Mouse (Mus musculus) testis, adult 2 months (tissue): ENCODE measurements at regions not wholly inside any gene's neighbourhood (a gene's known extent, or its start where the extent isn't known, plus 50 kb on each side); places are given as distances from the start of the nearest gene placed in this dataset.

Source experiments
- H3K27ac ChIP-seq: fragments of 200-500 bp; 2 replicates; pipeline ENCODE4 v1.5.1; 2012; ENCODE audit warnings: low read depth, low read length; ENCODE audit not compliant: control insufficient read depth, insufficient read depth
- H3K27me3 ChIP-seq: fragments of 200-500 bp; 2 replicates; pipeline ENCODE4 v1.6.1; 2012; ENCODE audit warnings: mild to moderate bottlenecking, low read length, moderate library complexity; ENCODE audit not compliant: control insufficient read depth, insufficient read depth
- H3K36me3 ChIP-seq: fragments of 200-500 bp; 2 replicates; pipeline ENCODE4 v1.6.1; 2012; ENCODE audit warnings: mild to moderate bottlenecking, low read length; ENCODE audit not compliant: control insufficient read depth, insufficient read depth
- H3K4me1 ChIP-seq: fragments of 200-500 bp; 2 replicates; pipeline ENCODE4 v1.6.1; 2012; ENCODE audit warnings: low read length; ENCODE audit not compliant: control insufficient read depth, insufficient read depth
- H3K4me3 ChIP-seq: fragments of 200-500 bp; 2 replicates; pipeline ENCODE4 v1.5.1; 2012; ENCODE audit warnings: low read depth, mild to moderate bottlenecking, low read length, moderate library complexity, mixed read lengths; ENCODE audit not compliant: control insufficient read depth
- CTCF ChIP-seq: fragments of 200-500 bp; IDR thresholded peaks from 2 replicates; pipeline ENCODE4 v1.5.1; 2012; ENCODE audit warnings: low read depth, mild to moderate bottlenecking, inconsistent platforms, low read length, moderate library complexity; ENCODE audit not compliant: control insufficient read depth, insufficient read depth, insufficient replicate concordance
- POLR2A ChIP-seq: fragments of 200-500 bp; IDR thresholded peaks from 2 replicates; pipeline ENCODE4 v1.6.1; 2012; ENCODE audit warnings: low read depth, mild to moderate bottlenecking, inconsistent platforms, low read length, moderate library complexity; ENCODE audit not compliant: control insufficient read depth

GRCm38 (mm10) chr13:6888381-6888780 lies 239.8 kb upstream of the Pfkp start:
- no peak overlapping the region for H3K4me3 ChIP-seq
- H3K4me1 ChIP-seq, result no peaks in the 10 kb centered on the region
- TF ChIP-seq POLR2A, result no peak
- TF ChIP-seq CTCF, result no peak
- H3K36me3 ChIP-seq, result no peaks in the 10 kb centered on the region
- no peaks in the 10 kb centered on the region for H3K27me3 ChIP-seq
- H3K27ac ChIP-seq, result no peak overlapping the region

DNA sequence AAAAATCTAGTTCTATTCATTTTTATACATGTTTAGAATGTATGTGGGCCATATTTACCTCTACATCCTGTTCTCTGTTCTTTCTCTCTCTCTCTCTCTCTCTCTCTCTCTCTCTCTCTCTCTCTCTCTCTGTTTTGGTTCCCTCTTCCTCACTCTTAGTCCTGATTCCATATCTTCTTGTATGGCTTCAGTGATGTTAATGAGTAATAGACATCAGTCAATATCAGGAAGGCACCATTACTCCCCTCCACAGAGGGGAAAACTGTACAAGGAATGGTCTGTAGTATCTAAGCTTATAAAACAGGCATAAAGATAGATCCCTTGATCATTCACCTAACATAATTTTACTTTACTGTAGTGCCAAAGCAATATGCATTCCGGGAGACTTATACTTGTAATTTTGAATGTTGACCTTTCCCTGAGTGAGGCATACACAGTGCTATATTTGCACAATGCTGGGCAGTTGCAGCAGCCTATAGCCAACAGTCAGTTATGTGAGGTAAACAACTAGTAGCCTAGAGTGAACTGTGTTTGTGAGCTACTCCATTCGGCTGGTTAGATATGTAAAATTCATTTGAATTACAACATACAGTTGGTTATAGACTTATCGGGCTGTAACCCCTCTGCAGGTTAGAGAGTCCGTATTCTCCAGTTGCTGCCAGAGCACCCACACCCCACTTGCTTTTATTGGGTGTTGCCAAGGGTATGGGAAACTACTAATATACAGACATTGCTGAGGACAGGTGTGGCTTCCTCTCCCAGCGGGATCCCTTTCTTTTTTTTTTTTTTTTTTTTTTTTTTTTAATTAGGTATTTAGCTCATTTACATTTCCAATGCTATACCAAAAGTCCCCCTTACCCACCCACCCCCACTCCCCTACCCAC lies 228.7 kb upstream of the Pfkp start:
- Histone ChIP-seq H3K27ac (no peak overlapping the region), H3K4me3 (no peak overlapping the region), H3K36me3 (no peaks in the 10 kb centered on the region), H3K4me1 (no peaks in the 10 kb centered on the region), H3K27me3 (no peaks in the 10 kb centered on the region)
- no peak for TF ChIP-seq CTCF
- no peak for TF ChIP-seq POLR2A

DNA sequence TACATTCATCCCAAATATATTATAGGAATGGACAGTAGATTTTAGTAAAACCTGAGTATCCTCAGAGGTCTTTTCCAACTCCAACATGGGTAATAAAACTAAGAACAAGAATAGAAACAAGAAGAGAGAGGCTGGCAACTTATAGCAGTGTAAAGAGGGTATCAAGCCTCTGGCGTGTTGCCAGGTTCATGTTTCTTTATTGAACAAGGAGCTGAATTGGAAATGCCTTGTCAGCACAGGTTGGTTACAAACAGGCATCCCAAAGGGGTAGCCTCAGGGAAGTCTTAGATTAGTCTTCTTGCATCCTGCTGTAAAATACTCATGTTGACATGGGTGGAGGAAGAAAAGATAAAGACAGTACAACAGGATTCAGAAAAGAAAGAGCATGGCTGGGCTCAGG lies 213.6 kb upstream of the Pfkp start:
- Histone ChIP-seq H3K4me3 (no peak overlapping the region), H3K27me3 (no peaks in the 10 kb centered on the region), H3K27ac (no peak overlapping the region), H3K36me3 (no peaks in the 10 kb centered on the region), H3K4me1 (no peaks in the 10 kb centered on the region)
- TF ChIP-seq POLR2A (no peak), CTCF (no peak)

DNA sequence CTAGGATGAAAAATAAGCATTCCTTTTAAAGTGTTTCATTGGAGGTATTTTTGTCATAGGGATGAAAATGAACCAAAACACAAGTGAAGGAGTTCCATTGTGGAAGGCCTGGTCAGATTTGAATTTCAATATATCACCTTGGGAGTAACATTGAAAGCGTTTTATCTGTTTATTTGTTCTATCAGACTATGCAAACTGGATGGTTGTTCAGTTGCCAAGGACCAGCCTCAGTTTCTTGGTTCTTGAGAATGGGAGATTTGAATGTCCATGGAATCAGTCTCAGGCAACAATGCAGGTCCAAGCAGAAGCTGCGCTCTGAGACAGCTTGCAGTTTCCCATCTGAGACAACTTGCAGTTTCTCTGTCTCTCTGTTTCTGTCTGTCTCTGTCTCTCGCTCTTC lies 211.0 kb upstream of the Pfkp start:
- H3K36me3 ChIP-seq, result no peaks in the 10 kb centered on the region
- TF ChIP-seq POLR2A (no peak), CTCF (no peak)
- H3K27ac ChIP-seq, result no peak overlapping the region
- H3K4me1 ChIP-seq, result no peaks in the 10 kb centered on the region
- no peaks in the 10 kb centered on the region for H3K27me3 ChIP-seq
- H3K4me3 ChIP-seq, result no peak overlapping the region

- no peak for TF ChIP-seq POLR2A
- TF ChIP-seq CTCF, result no peak
- Histone ChIP-seq H3K36me3 (no peaks in the 10 kb centered on the region), H3K27ac (no peak overlapping the region)
Observed at GRCm38 (mm10) chr13:6855199-6856148, 206.9 kb upstream of the Pfkp start.

GRCm38 (mm10) chr13:6837446-6837845 lies 188.9 kb upstream of the Pfkp start:
- no peaks in the 10 kb centered on the region for H3K27me3 ChIP-seq
- H3K4me1 ChIP-seq, result no peaks in the 10 kb centered on the region
- TF ChIP-seq CTCF, result no peak
- H3K36me3 ChIP-seq, result no peaks in the 10 kb centered on the region
- H3K4me3 ChIP-seq, result no peak overlapping the region
- no peak overlapping the region for H3K27ac ChIP-seq

More at GRCm38 (mm10) chr13:6855199-6856148, 206.9 kb upstream of the Pfkp start:
- Histone ChIP-seq H3K4me1 (no peaks in the 10 kb centered on the region), H3K4me3 (no peak overlapping the region), H3K27me3 (no peaks in the 10 kb centered on the region)

- H3K27me3 ChIP-seq, result no peaks in the 10 kb centered on the region
- H3K36me3 ChIP-seq, result no peaks in the 10 kb centered on the region
- TF ChIP-seq POLR2A (no peak), CTCF (no peak)
- H3K27ac ChIP-seq, result no peak overlapping the region
- H3K4me1 ChIP-seq, result no peaks in the 10 kb centered on the region
- H3K4me3 ChIP-seq, result no peak overlapping the region
Observed at GRCm38 (mm10) chr13:6837075-6837422, 188.5 kb upstream of the Pfkp start.
